Comparison of ENCODE assay signal across 18 mouse cellular contexts in genomic region chr11:52271765-52272495, GRCm38 (mm10). TPM values are rescaled to one million over a fixed set of nuclear protein-coding genes. Genes with fewer than 3 reads are reported as not detected.
DNase-seq lines count a peak whose midpoint lies in the region; ATAC-seq and TF ChIP-seq lines count a peak whose summit lies in the region.
"Had no signal": no experiment of that assay in that cellular context is flagged by ENCODE, and none has a peak within 500 bp of the region (broad histone marks: within the 10 kb centered on the region; RNA-seq: fewer than 3 reads in every experiment).

No protein-coding gene starts in this region.

- H3K27ac ChIP-seq in heart, embryonic 10.5 days = peak overlapping the region; percentile 78
- peak overlapping the region; percentile 81 for H3K27ac ChIP-seq in lung, embryonic 14.5 days (ENCODE audit: low read depth)
- peak overlapping the region; percentile 48; the same call in 1 of the 2 replicates for H3K27ac ChIP-seq in limb, embryonic 15.5 days
- H3K27ac ChIP-seq: liver, embryonic 12.5 days; neural tube, embryonic 13.5 days had no signal

- ATAC-seq in lung, embryonic 14.5 days (ENCODE audit: insufficient read depth) = no peak
- peak; percentile 28; the same call in 1 of the 2 replicates for ATAC-seq in limb, embryonic 15.5 days (ENCODE audit: insufficient number of reproducible peaks, low FRiP score, low TSS enrichment, low read depth)
- ATAC-seq: liver, embryonic 12.5 days; midbrain, embryonic 16.5 days had no signal

- no peaks in the 10 kb centered on the region for H3K27me3 ChIP-seq in heart, embryonic 10.5 days (ENCODE audit: insufficient read depth, poor library complexity, severe bottlenecking)
- no peaks in the 10 kb centered on the region for H3K27me3 ChIP-seq in lung, embryonic 14.5 days (ENCODE audit: insufficient read depth, low read length)
- H3K27me3 ChIP-seq in limb, embryonic 15.5 days = no peaks in the 10 kb centered on the region
- H3K27me3 ChIP-seq: neural tube, embryonic 13.5 days had no signal

- H3K4me3 ChIP-seq in heart, embryonic 10.5 days = no peak overlapping the region
- no peak overlapping the region for H3K4me3 ChIP-seq in lung, embryonic 14.5 days (ENCODE audit: low read depth, low read length)
- no peak overlapping the region for H3K4me3 ChIP-seq in limb, embryonic 15.5 days
- H3K4me3 ChIP-seq: liver, embryonic 12.5 days; neural tube, embryonic 13.5 days had no signal

- peaks cover 2% of the 10 kb centered on the region; the same call in 1 of the 2 replicates for H3K36me3 ChIP-seq in heart, embryonic 10.5 days
- H3K36me3 ChIP-seq in lung, embryonic 14.5 days (ENCODE audit: insufficient read depth) = 0 out of 2 replicates have a peak, but pooled peaks cover 14% of the 10 kb centered on the region
- no peaks in the 10 kb centered on the region for H3K36me3 ChIP-seq in limb, embryonic 15.5 days
- H3K36me3 ChIP-seq: liver, embryonic 12.5 days; neural tube, embryonic 13.5 days had no signal

- no peaks in the 10 kb centered on the region for H3K9me3 ChIP-seq in heart, embryonic 10.5 days
- H3K9me3 ChIP-seq in lung, embryonic 14.5 days (ENCODE audit: low read depth, low read length) = no peaks in the 10 kb centered on the region
- H3K9me3 ChIP-seq in limb, embryonic 15.5 days = no peaks in the 10 kb centered on the region
- H3K9me3 ChIP-seq: liver, embryonic 12.5 days; neural tube, embryonic 13.5 days had no signal

- no peak for TF ChIP-seq CTCF in lung, embryonic 14.5 days (IDR thresholded peaks at IDR 0.05; ENCODE audit: low read depth)

- peaks cover 69% of the 10 kb centered on the region for H3K4me1 ChIP-seq in heart, embryonic 10.5 days
- peaks cover 20% of the 10 kb centered on the region for H3K4me1 ChIP-seq in lung, embryonic 14.5 days (ENCODE audit: insufficient read depth)
- peaks cover 16% of the 10 kb centered on the region for H3K4me1 ChIP-seq in limb, embryonic 15.5 days

- H3K4me2 ChIP-seq in lung, embryonic 14.5 days = no peak overlapping the region
- H3K4me2 ChIP-seq in limb, embryonic 15.5 days = no peak overlapping the region
- H3K4me2 ChIP-seq: liver, embryonic 12.5 days; neural tube, embryonic 13.5 days had no signal

- WGBS in heart, embryonic 10.5 days = 81% methylated on average over 8 of the region's 8 CpGs
- 56% methylated on average over 8 of the region's 8 CpGs for WGBS in lung, embryonic 14.5 days
- 50% methylated on average over 8 of the region's 8 CpGs for WGBS in limb, embryonic 15.5 days

- no peak for DNase-seq in heart, embryonic 10.5 days (ENCODE audit: low spot score)
- no peak for DNase-seq in heart, adult 18-20 months
- DNase-seq in lung, embryonic 14.5 days = peak; percentile 48
- no peak for DNase-seq in lung, postnatal 14 days
- DNase-seq in brain, adult 2 months (ENCODE audit: low read depth, low spot score) = peak; percentile 30
- no peak for DNase-seq in frontal cortex, postnatal 14 days (ENCODE audit: low spot score in 2 of 2)
- DNase-seq in adrenal gland, adult (ENCODE audit: inconsistent age in 2 of 2, low spot score in 1 of 2) = no peak
- DNase-seq: adrenal gland, adult 2 months; cerebellum, adult 8-10 months; retina, postnatal 1 day had no signal

- H3K9ac ChIP-seq in lung, embryonic 14.5 days = no peak overlapping the region
- H3K9ac ChIP-seq in limb, embryonic 15.5 days = no peak overlapping the region
- H3K9ac ChIP-seq: liver, embryonic 12.5 days; neural tube, embryonic 13.5 days had no signal

RNA-seq across cellular contexts. Expression of gene Tcf7, which starts 10.9 kb away (rescaled TPM):
- polyA plus RNA-seq in heart, embryonic 10.5 days (2016; fragmentation: Nextera tagmentation; extraction: Ambion mirVana) = 7.6 and 11.5 TPM in 2 replicates
- total RNA-seq in heart, adult 18-20 months (2021) = 1 to 10 TPM in 1 of 2 experiments, under 1 TPM in 1; 0.55 to 6.6 TPM
- 64.2 and 68.8 TPM in 2 replicates for polyA plus RNA-seq in lung, embryonic 14.5 days (2014; fragmentation: Nextera tagmentation; extraction: Ambion mirVana)
- 9.6 and 9.8 TPM in 2 replicates for polyA plus RNA-seq in limb, embryonic 15.5 days (2015; fragmentation: Nextera tagmentation; extraction: Ambion mirVana)

RNA-seq across cellular contexts. Expression of gene Skp1a, which starts 40.1 kb away (rescaled TPM):
- 516 and 546 TPM in 2 replicates for polyA plus RNA-seq in heart, embryonic 10.5 days (2016; fragmentation: Nextera tagmentation; extraction: Ambion mirVana)
- 100 to 1,000 TPM; 266 to 277 TPM for total RNA-seq in heart, adult 18-20 months (2021)
- polyA plus RNA-seq in lung, embryonic 14.5 days (2014; fragmentation: Nextera tagmentation; extraction: Ambion mirVana) = 781 and 807 TPM in 2 replicates
- 702 and 744 TPM in 2 replicates for polyA plus RNA-seq in limb, embryonic 15.5 days (2015; fragmentation: Nextera tagmentation; extraction: Ambion mirVana)

RNA-seq across cellular contexts. Expression of gene Olfr1371, which starts 58.1 kb away (rescaled TPM):
- not detected in 2 replicates for polyA plus RNA-seq in heart, embryonic 10.5 days (2016; fragmentation: Nextera tagmentation; extraction: Ambion mirVana)
- total RNA-seq in heart, adult 18-20 months (2021) = not detected
- polyA plus RNA-seq in lung, embryonic 14.5 days (2014; fragmentation: Nextera tagmentation; extraction: Ambion mirVana) = not detected in 2 replicates
- not detected in 2 replicates for polyA plus RNA-seq in limb, embryonic 15.5 days (2015; fragmentation: Nextera tagmentation; extraction: Ambion mirVana)
- total RNA-seq: adrenal gland, adult 2 months; layer of hippocampus, adult 18-20 months; left cerebral cortex, postnatal 14 days had no signal
- polyA plus RNA-seq: adrenal gland, adult 2 months; gonadal fat pad, adult 2 months; kidney, embryonic 14.5 days; liver, embryonic 12.5 days; midbrain, embryonic 16.5 days; neural tube, embryonic 13.5 days had no signal

Comparison
In these comparisons a context has a peak if more than half of its experiments do, and no peak if none do; other contexts are left out.
1. DNase-seq: peak in lung, embryonic 14.5 days (single experiment) and brain, adult 2 months (single experiment); none in heart, embryonic 10.5 days (single experiment), heart, adult 18-20 months (0 of 2), lung, postnatal 14 days (single experiment), frontal cortex, postnatal 14 days (0 of 2) and adrenal gland, adult (0 of 2).
2. Peak in every context shown above with its lines, with median percentiles within 50 percentile points of each other: H3K27ac ChIP-seq.